Mouse (Mus musculus): ENCODE data around the gene Spryd3.
"Not testable (repeated sequence)": the region's sequence is repeated elsewhere in the genome, so short reads cannot be mapped to it uniquely, and the experiment has no call there.

Spryd3 gene

GRCm38 (mm10) chr15:102100161-102100981 lies 35.7 kb downstream of the Spryd3 start, which contains the start of gene Tns2:
Tns2 (plus strand) TSS chr15:102100413.
- in situ Hi-C loops (cut with MseI, MboI), result no loop called here

GRCm38 (mm10) chr15:102099771-102100160 lies 36.3 kb downstream of the Spryd3 start:
- in situ Hi-C loops (cut with MseI, MboI), result no loop called here

GRCm38 (mm10) chr15:102099260-102099659 lies 36.8 kb downstream of the Spryd3 start:
- in situ Hi-C loops (cut with MseI, MboI), result no loop called here

- in situ Hi-C loops (cut with MseI, MboI), result no loop called here
Measured at GRCm38 (mm10) chr15:102097991-102098555, 38.0 kb downstream of the Spryd3 start.

- in situ Hi-C loops (cut with MseI, MboI), result no loop called here
Measured at GRCm38 (mm10) chr15:102097147-102097915, 38.7 kb downstream of the Spryd3 start.

GRCm38 (mm10) chr15:102094988-102095387 lies 41.0 kb downstream of the Spryd3 start:
- in situ Hi-C loops (cut with MseI, MboI), result no loop called here

- in situ Hi-C loops (cut with MseI, MboI), result no loop called here
Measured at GRCm38 (mm10) chr15:102094157-102094556, 41.9 kb downstream of the Spryd3 start.

- in situ Hi-C loops (cut with MseI, MboI), result no loop called here
Measured at GRCm38 (mm10) chr15:102092222-102092621, 43.8 kb downstream of the Spryd3 start.

- in situ Hi-C loops (cut with MseI, MboI), result no loop called here
Measured at GRCm38 (mm10) chr15:102091688-102092087, 44.3 kb downstream of the Spryd3 start.

GRCm38 (mm10) chr15:102091063-102091679 lies 44.9 kb downstream of the Spryd3 start:
- in situ Hi-C loops (cut with MseI, MboI), result no loop called here

GRCm38 (mm10) chr15:102089914-102090585 lies 46.0 kb downstream of the Spryd3 start:
- in situ Hi-C loops (cut with MseI, MboI), result no loop called here

- in situ Hi-C loops (cut with MseI, MboI), result no loop called here
Measured at GRCm38 (mm10) chr15:102083028-102083427, 53.0 kb downstream of the Spryd3 start.

- in situ Hi-C loops (cut with MseI, MboI), result no loop called here
Measured at GRCm38 (mm10) chr15:102082148-102082547, 53.9 kb downstream of the Spryd3 start.

- in situ Hi-C loops (cut with MseI, MboI), result no loop called here
Measured at GRCm38 (mm10) chr15:102080429-102080828, 55.6 kb downstream of the Spryd3 start.

GRCm38 (mm10) chr15:102079924-102080323 lies 56.1 kb downstream of the Spryd3 start:
- in situ Hi-C loops (cut with MseI, MboI), result not testable (repeated sequence)

GRCm38 (mm10) chr15:102079221-102079620 lies 56.8 kb downstream of the Spryd3 start:
- in situ Hi-C loops (cut with MseI, MboI), result no loop called here

- in situ Hi-C loops (cut with MseI, MboI), result no loop called here
Measured at GRCm38 (mm10) chr15:102077111-102077677, 58.8 kb downstream of the Spryd3 start.

GRCm38 (mm10) chr15:102074876-102075585 lies 61.0 kb downstream of the Spryd3 start:
- in situ Hi-C loops (cut with MseI, MboI), result no loop called here

GRCm38 (mm10) chr15:102074070-102074731 lies 61.8 kb downstream of the Spryd3 start:
- in situ Hi-C loops (cut with MseI, MboI), result no loop called here

- in situ Hi-C loops (cut with MseI, MboI), result no loop called here
Measured at GRCm38 (mm10) chr15:102073559-102074069, 62.4 kb downstream of the Spryd3 start, which contains the start of gene Eif4b. Eif4b (plus strand) TSS chr15:102073773.
